Mouse (Mus musculus) spleen, postnatal 4 days (tissue): ENCODE data around the gene Jakmip3.

Experiments
- DNase-seq, 2 experiments: peaks; one replicate each; pipeline ENCODE4 v3.0.0; 2022; ENCODE audit warnings: low spot score in 2 of 2

Jakmip3 gene

DNA sequence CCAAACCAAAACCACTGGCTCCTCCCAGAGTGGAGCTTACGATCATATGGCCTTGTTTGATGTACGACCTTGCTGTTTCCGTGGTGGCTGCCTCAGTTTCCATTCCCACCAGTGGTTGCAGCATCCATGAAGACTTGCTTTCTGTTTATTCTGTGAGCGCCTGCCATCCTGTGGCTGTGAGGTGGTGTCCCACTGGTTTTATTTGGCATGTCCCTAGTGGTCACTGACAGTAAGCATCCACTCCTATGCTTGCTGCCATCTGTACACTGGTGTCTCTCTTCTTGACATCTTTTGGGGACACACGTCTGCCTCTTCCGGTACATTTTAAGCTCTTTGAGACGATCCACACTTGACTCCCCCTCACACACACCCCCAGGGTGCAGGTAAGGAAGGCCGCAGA lies 7.2 kb downstream of the Jakmip3 start:
- DNase-seq, result no peak

DNA sequence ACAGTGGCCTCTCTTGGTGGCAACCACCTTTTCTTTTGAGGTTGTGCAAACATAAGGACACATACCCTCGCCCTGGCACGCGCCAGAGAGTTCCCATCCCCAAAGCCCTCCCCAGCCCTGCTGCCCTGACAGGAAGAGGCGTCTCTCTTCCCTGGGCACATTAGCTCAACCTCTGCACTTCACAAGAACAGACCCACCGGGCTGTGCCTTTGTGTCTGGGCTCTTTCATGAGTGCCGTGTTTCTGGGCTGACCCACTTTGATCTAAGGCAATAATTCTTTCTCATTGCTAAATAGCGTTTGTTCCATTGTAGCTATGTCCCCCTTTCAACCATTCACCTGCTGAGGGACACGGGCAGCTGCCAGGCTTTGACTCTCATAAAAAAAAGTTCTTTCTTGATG lies 7.8 kb downstream of the Jakmip3 start:
- no peak for DNase-seq

DNA sequence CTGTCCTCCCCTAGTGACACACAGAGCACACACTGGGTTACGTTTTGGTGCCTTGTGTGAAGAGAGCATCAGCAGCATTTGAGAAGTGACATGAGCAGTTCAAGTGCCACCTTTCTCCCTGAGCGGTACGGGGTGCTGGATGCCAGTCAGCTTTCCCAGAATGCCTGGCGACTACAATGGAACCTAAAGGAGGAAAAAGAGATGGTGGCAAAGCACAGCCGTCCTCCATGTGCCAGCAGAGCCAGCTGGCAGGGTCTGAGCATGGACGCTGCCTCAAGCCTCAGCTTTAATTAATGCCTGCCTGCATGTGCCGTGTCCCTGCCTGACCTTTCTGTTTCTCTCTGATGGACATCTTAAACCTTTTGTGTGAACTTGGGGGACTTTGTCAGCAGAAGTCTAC lies 15.3 kb downstream of the Jakmip3 start:
- no peak for DNase-seq

DNA sequence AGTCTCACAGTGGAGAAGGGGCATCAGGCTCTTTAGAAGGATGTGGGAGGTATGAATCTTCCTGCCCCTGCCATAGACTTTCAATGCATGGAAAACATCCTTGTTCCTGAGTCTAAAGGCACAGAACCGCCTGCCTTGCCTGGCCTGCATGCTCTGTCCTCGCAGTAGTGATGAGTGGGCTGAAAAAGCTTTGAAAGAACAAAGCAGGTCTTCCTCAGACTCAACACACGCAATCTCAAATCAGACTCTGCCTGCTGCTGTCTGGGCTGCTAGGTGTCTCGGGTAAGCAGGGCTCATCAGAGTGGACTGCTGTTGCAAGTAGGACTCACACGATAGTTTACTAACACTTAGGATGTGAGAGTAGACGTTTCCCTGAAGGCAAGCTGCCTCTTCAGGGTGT lies 16.6 kb downstream of the Jakmip3 start:
- DNase-seq, result no peak

GRCm38 (mm10) chr7:138959747-138960146 lies 19.2 kb downstream of the Jakmip3 start:
- DNase-seq, result no peak

GRCm38 (mm10) chr7:138963756-138964155 lies 23.2 kb downstream of the Jakmip3 start:
- no peak for DNase-seq

DNA sequence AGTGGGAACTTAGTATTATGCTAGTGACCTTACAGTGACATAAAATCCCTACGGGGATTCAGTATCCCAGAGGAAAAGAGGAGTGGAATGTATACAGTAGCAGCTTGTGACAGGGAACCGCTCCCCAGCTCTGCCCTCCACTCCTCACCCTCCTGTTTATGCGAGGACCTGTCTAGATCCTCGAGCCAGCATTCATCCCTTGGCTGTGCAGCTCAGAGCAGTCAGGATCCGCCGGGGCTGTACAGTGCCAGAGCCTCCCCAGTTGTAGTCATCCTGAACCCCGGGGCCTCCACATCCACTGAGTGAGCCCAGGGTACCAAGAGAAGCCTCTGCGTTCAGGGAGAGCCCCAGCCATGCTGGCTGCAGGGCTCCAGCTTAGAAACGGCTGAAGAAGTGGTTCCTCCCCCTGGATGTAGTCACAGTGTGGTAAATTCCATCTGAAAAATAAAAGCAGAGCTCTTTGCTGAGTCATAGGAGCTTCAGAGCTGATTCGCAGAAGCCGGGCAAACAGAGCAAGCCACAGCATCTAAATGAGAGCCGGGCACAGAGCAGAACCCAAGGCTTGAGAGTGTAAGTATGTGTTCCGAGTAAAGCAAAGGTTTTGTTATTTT lies 27.6 kb downstream of the Jakmip3 start:
- no peak for DNase-seq

DNA sequence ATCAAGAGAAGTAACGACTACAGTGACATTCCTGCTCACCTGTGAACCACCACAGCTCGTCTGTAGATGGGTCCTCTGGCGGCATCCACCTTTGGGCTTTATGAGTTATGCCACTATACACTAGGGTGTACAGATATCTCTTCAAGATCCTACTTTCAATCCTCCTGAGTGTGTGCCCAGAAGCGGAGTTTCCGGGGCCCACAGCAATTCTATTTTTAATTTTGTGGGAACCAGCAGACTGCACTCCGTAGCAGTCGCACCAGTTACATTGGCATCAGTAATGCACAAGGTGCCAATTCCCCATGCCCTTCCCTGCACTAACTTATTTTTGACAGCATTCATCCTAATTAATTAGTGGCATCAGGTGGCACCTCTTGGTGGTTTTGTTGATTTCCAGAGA lies 37.0 kb downstream of the Jakmip3 start:
- DNase-seq, result no peak

GRCm38 (mm10) chr7:138984576-138984975 lies 44.0 kb downstream of the Jakmip3 start:
- no peak for DNase-seq

DNA sequence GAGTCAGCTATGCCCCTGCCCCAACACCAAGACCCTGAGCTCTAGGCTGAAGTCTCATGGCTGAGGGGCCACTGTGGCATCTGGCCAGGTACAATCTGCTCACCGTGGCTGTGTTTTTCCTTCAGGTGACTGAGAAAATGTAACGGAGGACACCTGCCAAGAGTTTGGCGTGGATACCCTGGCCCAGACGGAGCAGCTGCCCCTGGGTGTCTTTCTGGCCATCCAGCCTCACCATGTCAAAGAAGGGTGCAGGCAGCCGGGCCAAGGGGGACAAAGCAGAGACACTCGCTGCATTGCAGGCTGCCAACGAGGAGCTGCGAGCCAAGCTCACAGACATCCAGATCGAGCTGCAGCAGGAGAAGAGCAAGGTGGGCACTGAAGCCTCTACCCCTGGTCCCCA lies 48.6 kb downstream of the Jakmip3 start:
- DNase-seq, result no peak

DNA sequence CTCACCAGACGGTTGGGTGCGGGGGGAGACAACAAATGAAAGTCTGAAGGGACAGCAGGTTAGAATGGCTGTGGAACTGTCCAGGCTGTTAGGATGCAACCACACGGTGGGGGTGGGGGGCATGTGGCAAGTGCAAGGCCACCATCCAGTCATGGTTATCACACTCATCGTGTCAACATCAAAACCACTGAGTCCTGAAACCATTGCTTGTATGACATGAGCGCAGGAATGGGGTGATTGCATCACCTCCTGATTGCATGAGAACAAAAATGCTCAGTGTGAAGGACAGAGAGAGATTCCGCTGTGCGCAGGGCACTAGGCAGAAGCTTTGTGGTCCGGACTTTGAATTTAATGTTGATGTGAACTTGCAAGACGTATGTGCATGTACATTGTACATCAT lies 62.2 kb downstream of the Jakmip3 start:
- DNase-seq, result no peak

GRCm38 (mm10) chr7:139003250-139003649 lies 62.7 kb downstream of the Jakmip3 start:
- DNase-seq, result no peak

DNA sequence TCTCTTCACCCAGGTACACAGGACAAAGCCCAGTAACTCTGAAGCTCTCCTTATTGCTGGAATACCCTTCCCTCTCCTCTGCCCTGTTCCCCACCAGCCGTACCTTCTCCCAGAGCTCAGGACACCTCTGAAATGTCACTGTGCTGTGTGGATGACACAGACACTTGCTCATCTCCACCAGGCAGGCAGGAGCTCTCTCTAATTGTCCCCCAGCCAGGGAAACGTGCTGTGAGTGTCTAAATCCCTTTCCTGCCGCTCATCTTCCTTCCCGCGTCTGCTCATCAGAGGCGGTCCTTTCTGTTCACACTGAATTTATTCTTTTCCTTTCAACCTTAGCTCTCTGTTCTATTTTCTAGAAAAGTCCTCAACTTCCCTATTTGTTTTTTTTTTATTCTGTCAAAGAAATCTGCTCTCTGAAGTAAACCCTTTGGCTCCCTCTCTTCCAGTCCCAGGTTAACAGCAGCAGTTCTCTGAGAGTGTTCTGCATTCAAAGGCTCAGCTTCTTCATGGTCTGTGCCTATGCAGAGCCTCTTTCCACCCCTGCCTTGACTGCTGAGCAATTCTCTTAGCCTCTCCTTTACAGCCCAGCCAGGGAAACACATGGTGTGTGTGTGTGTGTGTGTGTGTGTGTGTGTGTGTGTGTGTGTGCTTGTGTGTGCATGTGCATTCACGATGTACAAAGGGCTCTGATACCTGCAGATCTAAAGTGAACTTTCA lies 69.4 kb downstream of the Jakmip3 start:
- no peak for DNase-seq

DNA sequence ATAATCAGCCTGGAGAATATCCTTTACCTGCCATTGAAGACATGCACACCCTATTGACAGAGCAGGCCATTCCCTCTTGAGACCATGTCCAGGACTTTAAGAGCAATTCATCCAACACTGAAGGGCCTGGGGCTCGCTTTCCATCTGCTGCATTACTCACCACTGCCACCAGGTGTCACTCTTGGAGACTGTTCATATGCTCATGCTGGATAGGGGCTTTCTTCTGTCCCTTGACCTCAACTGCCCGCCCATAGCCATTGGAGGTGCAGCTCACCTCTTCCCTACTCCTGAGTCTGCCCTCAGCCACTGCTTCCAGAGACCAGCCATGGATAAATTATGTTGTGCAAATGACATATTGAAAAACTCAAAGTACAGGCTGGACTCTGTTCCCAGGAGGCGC lies 70.5 kb downstream of the Jakmip3 start:
- peak in 1 of 2 experiments; percentile 75 for DNase-seq

DNA sequence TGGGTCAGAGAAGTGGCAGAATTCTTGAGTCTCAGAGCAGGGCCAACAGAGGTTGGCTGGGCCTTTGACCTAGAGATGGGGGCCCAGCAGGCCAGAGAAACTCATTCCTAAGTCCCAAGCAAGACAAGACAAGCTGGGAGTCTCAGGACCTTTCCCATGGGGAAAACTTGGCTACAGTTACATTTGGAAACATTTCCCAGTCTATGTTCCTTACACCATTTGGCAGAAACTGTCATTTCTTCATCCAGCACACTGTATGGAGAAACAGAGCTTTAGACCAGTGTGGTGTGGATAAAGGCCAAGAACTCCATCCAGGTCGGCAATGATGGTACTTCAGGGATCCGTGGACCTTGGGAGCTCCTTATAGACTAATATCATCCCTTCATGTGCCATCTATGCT lies 71.1 kb downstream of the Jakmip3 start:
- no peak for DNase-seq

- no peak for DNase-seq
These were observed 72.3 kb downstream of the Jakmip3 start for GRCm38 (mm10) chr7:139012767-139013369.

GRCm38 (mm10) chr7:139015143-139015542 lies 74.6 kb downstream of the Jakmip3 start:
- DNase-seq, result no peak

DNA sequence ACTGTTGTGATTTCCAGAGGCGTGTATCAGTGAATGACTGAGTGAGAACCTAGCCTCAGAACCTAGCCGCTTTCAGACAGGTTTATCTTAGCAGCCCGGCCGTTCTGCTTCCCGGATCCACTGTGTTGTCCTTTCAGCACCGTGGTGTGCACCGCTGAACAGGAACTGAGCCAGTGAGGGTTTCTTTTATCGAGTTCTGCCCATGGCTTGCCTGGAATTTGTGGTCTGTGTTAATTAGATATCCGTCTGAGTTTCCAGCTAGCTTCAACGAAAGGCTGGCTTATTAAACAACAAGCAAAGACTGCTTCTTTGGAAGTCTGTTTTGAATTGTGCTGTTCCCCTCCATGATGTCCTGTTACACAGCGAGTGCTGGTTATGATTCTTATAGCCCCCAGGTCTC lies 75.8 kb downstream of the Jakmip3 start:
- DNase-seq, result no peak

DNA sequence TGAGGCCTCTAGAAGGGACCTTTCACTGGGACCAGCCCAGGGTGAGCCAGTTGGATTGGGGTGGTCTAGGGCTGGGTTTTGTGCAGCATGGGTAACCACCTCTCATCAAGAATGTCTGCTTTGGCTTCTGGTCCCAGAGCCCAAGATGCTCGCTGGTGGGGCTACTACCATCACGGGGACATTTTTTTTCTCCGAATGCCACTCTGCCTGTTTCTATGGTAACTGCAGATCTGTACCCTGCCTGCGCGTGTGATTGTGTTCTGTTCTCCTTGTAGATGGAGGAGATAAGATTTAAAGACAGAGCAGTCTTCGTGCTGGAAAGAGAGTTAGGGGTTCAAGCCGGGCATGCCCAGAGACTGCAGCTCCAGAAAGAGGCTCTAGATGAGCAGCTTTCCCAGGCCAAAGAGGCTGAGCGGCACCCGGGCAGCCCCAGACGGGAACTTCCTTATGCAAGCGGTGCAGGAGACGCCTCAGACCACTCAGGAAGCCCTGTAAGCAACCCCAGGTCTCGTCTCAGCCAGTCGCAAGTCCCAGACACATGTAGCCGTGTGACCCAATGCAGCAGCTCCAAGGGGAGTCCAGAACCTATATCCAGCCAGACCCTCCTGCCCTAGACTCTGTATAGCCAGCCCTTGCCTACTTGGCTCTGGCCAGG lies 76.8 kb downstream of the Jakmip3 start:
- no peak for DNase-seq

DNA sequence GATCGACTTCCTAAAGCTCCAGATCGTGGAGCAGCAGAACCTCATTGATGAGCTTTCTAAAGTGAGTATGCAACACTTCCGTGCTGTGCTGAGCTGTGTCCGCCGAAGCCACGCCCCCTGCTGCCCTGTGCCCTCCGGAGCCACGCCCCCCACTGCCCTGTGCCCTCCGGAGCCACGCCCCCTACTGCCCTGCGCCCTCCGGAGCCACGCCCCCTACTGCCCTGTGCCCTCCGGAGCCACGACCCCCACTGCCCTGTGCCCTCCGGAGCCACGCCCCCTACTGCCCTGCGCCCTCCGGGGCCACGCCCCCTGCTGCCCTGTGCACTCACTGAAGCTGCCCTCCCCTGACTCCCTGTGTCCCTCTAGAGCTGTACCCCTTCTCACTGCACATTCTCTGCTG lies 80.4 kb downstream of the Jakmip3 start:
- DNase-seq, result no peak

- DNase-seq, result no peak
These were observed 80.8 kb downstream of the Jakmip3 start for GRCm38 (mm10) chr7:139021326-139021725.

- no peak for DNase-seq
These were observed 86.6 kb downstream of the Jakmip3 start for GRCm38 (mm10) chr7:139027136-139027535.

GRCm38 (mm10) chr7:139031215-139031614 lies 90.7 kb downstream of the Jakmip3 start:
- no peak for DNase-seq
